Mouse (Mus musculus) thymus, adult 2 months (tissue): ENCODE results near the gene Hc. TPM values are rescaled to one million over a fixed set of nuclear protein-coding genes. Genes with fewer than 3 reads are reported as not detected.

ENCODE experiments used
- DNase-seq: peaks from one replicate; pipeline ENCODE4 v3.0.0; 2021
- H3K27ac ChIP-seq: fragments of 200-500 bp; 2 replicates; pipeline ENCODE4 v1.5.1; 2012; ENCODE audit warnings: low read length, control low read depth; ENCODE audit not compliant: control insufficient read depth, insufficient read depth
- H3K27me3 ChIP-seq: fragments of 200-500 bp; 2 replicates; pipeline ENCODE4 v1.6.1; 2012; ENCODE audit warnings: mild to moderate bottlenecking, low read length, moderate library complexity, mixed read lengths; ENCODE audit not compliant: control insufficient read depth, insufficient read depth
- H3K36me3 ChIP-seq: fragments of 200-500 bp; 2 replicates; pipeline ENCODE4 v1.6.1; 2012; ENCODE audit warnings: mild to moderate bottlenecking, low read length, moderate library complexity; ENCODE audit not compliant: control insufficient read depth, insufficient read depth
- H3K4me1 ChIP-seq: fragments of 200-500 bp; replicated peaks from 2 replicates; pipeline ENCODE4 v1.6.1; 2012; ENCODE audit warnings: low read length; ENCODE audit not compliant: control insufficient read depth, insufficient read depth
- H3K4me3 ChIP-seq: fragments of 200-500 bp; 2 replicates; pipeline ENCODE4 v1.5.1; 2012; ENCODE audit warnings: mild to moderate bottlenecking, low read length, control low read depth, moderate library complexity; ENCODE audit not compliant: control insufficient read depth, insufficient read depth
- CTCF ChIP-seq: fragments of 200-500 bp; IDR thresholded peaks from 2 replicates; pipeline ENCODE4 v1.5.1; 2012; ENCODE audit warnings: mild to moderate bottlenecking, control low read depth, low read length, moderate library complexity, borderline replicate concordance; ENCODE audit not compliant: control insufficient read depth, poor library complexity, insufficient read depth; ENCODE audit errors: extremely low read depth
- POLR2A ChIP-seq: fragments of 200-500 bp; IDR thresholded peaks from 2 replicates; pipeline ENCODE4 v1.6.1; 2012; ENCODE audit warnings: mild to moderate bottlenecking, low read length, control low read depth, moderate library complexity; ENCODE audit not compliant: control insufficient read depth, poor library complexity, insufficient read depth; ENCODE audit errors: extremely low read depth
- WGBS: fragments of 180-500 bp; shearing (Covaris S2); methylation state at CpG from one replicate; pipeline ENCODE4 v1.1.7; 2018; 5-methylcytosine and 5-hydroxymethylcytosine counted together
- polyA plus RNA-seq: library from polyadenylated mRNA; depleted of rRNA; stranded (reverse); fragments of >200 nt; gene quantifications from 2 replicates; pipeline ENCODE4 v1.2.3, GENCODE M21; 2012; rRNA removed

The Hc gene
- 0.15 and 0.26 TPM in 2 replicates for polyA plus RNA-seq

DNA sequence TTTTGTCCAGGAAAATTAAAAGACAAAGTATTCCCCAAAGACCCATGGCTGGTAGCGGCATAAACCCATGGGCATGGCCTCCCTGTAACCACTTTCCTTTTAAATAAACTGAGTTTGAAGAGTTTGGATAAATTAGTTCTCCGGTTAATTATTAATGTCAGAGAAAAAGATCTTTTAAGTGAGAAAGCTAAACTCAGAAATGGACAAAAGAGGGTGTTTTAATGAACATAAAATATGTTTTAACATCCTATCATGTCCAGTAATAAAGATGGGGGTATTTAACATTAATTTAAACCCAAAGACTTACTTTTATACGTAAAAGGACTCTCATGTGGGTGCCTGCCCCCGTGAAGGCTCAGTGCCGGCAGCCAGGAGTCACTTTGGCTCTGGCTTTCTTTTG, at the start of gene Hc:
Hc (minus strand) TSS at position 101 of the 400 bp plus-strand sequence.
- Histone ChIP-seq H3K36me3 (no peaks in the 10 kb centered on the region), H3K4me1 (no peaks in the 10 kb centered on the region), H3K27ac (no peak within 1 kb of the TSS), H3K4me3 (no peak within 1 kb of the TSS), H3K27me3 (no peaks in the 10 kb centered on the region)
- no peak for TF ChIP-seq CTCF
- TF ChIP-seq POLR2A, result no peak
- WGBS, result 97% methylated on average over 5 of the region's 5 CpGs
- DNase-seq, result no peak

- DNase-seq, result no peak
- peaks cover 9% of the 10 kb centered on the region for H3K36me3 ChIP-seq
- H3K4me1 ChIP-seq, result peaks cover 8% of the 10 kb centered on the region; the same call in 1 of the 2 replicates
- no peak overlapping the region for H3K4me3 ChIP-seq
- 5% methylated on average over 2 of the region's 2 CpGs for WGBS
- H3K27ac ChIP-seq, result no peak overlapping the region
- no peaks in the 10 kb centered on the region for H3K27me3 ChIP-seq
- no peak for TF ChIP-seq POLR2A
- TF ChIP-seq CTCF, result no peak
Observed at GRCm38 (mm10) chr2:35110521-35110920, 49.3 kb upstream of the Hc start.

DNA sequence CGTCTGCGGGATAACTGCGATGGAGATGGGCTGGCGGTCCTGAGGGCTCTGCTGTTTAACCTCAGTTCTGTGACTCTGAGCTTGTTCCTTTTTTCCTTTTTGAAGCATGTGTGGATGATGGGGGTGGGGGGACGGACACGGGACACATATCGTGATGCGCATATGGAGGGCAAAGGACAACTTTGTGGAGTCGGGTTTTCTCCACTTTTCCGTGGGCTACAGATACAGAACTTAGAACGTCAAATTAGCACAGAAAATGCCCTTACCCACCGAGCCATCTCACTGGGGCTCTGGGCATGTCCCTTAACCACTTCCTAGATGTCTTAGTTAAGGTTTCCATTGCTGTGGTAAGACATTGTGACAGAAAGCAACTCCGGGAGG, 48.7 kb upstream of the Hc start:
- no peaks in the 10 kb centered on the region for H3K27me3 ChIP-seq
- H3K4me1 ChIP-seq, result peaks cover 8% of the 10 kb centered on the region; the same call in 1 of the 2 replicates
- H3K27ac ChIP-seq, result peak overlapping the region; percentile 62
- WGBS, result 1% methylated on average over 13 of the region's 13 CpGs
- peak overlapping the region; percentile 77 for H3K4me3 ChIP-seq
- DNase-seq, result no peak
- no peak for TF ChIP-seq CTCF
- TF ChIP-seq POLR2A, result no peak
- peaks cover 4% of the 10 kb centered on the region for H3K36me3 ChIP-seq

DNA sequence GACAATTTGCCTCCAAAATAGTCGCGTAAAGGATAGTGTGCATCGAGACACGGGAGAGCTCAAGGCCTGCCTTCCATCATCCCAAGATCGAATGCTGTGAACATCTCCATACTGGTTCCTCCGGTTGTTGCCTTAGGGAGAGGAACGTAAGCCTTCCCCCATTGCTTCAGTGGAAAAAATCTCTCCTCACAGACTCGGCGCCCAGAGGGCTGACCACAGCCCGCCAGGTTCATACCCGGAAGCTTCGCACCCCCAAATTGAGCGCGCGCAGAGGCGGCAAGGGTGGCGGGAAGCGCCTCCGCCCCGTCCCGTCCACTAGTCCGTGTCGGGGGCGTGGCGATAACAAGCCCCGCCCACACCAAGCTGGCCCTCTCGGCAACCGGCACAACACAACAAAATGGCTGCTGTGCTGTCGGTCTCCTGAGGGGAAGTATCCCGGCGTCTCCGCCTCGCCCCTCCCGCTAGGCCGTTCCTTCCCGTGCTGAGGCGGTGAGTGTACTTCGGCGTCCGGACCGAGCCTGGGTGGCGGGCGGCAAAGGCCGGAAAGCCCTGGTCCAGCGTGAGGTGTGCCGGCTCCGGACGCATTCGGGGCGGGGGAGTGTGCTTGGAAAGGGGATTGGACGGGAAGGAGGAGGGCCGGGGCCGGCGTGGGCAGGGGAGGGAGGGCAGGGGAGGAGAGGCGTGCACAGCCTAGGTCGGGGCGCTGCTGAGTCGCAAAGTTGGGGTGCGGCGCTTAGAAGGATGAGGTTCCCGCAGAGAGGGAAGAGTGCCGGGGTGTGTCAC, 48.1 kb upstream of the Hc start, which contains the start of gene Cntrl:
Cntrl (plus strand) TSS at position 352 of the 783 bp plus-strand sequence.
- H3K4me3 ChIP-seq, result peak within 1 kb of the TSS; percentile 77
- H3K27ac ChIP-seq, result peak within 1 kb of the TSS; percentile 66
- H3K27me3 ChIP-seq, result no peaks in the 10 kb centered on the region
- under 1% methylated on average over 61 of the region's 62 CpGs for WGBS
- DNase-seq, result peak; percentile 93
- H3K4me1 ChIP-seq, result peaks cover 8% of the 10 kb centered on the region; the same call in 1 of the 2 replicates
- H3K36me3 ChIP-seq, result no peaks in the 10 kb centered on the region
- TF ChIP-seq POLR2A (peak; percentile 86), CTCF (peak; percentile 46; the same call in 1 of the 2 replicates)

GRCm38 (mm10) chr2:35108712-35109111, 47.5 kb upstream of the Hc start:
- Histone ChIP-seq H3K27ac (peak overlapping the region; percentile 66), H3K4me1 (peaks cover 8% of the 10 kb centered on the region; the same call in 1 of the 2 replicates), H3K27me3 (no peaks in the 10 kb centered on the region), H3K4me3 (peak overlapping the region; percentile 77), H3K36me3 (no peaks in the 10 kb centered on the region)
- DNase-seq, result peak; percentile 61
- TF ChIP-seq CTCF (no peak), POLR2A (no peak)
- 6% methylated on average over 3 of the region's 3 CpGs for WGBS

DNA sequence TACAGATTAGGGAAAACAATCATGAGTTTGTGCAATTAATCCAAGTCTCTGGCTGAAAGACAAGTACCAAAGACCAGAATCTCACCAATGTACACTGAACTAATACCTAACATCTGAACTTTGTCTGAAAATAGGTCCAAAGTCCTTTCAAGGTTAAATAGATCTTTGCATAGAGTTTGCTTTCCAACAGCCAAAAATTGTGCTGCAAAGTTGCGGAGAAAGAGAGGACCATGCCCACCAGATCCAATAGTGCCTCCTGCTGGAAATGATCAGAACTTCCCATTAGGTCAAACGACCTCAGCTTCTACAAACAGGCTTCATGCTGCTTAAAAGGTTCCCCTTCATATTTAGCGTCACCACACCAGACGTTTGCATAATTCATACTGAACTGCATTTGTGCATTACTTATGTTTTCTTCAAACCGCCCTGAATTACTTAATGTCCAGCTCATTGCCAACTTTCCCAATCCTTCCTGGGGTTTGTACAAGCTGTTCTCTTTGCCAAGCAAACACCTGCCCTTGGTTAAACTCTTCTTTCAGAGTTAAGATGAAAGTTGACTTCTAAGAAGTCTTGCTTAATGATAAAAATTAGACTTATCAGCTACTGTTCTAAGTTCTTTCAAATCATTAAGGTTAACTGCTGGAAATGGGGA, 46.9 kb upstream of the Hc start:
- H3K27ac ChIP-seq, result no peak overlapping the region
- H3K36me3 ChIP-seq, result no peaks in the 10 kb centered on the region
- TF ChIP-seq POLR2A, result no peak
- no peak for TF ChIP-seq CTCF
- H3K27me3 ChIP-seq, result no peaks in the 10 kb centered on the region
- peak; percentile 24 for DNase-seq
- WGBS, result 58% methylated on average over 5 of the region's 5 CpGs
- H3K4me1 ChIP-seq, result peaks cover 8% of the 10 kb centered on the region; the same call in 1 of the 2 replicates
- no peak overlapping the region for H3K4me3 ChIP-seq
